Mouse (Mus musculus) liver, embryonic 13.5 days (tissue): ENCODE measurements at regions not wholly inside any gene's neighbourhood (a gene's known extent, or its start where the extent isn't known, plus 50 kb on each side); places are given as distances from the start of the nearest gene placed in this dataset.

ENCODE experiments used
- ATAC-seq: fragments of 200-750 bp; cut with Nextera tagmentation; 2 replicates; pipeline ENCODE4 v1.8.0; 2017; ENCODE audit warnings: low read depth, mild to moderate bottlenecking, moderate number of reproducible peaks, moderate library complexity
- DNase-seq: peaks from one replicate; pipeline ENCODE4 v3.0.0; 2022
- H3K27ac ChIP-seq: fragments of 300-500 bp; sonication (generic); 2 replicates; pipeline ENCODE4 v1.5.1; 2015; ENCODE audit warnings: moderate library complexity, mild to moderate bottlenecking, inconsistent platforms
- H3K27me3 ChIP-seq: fragments of 300-500 bp; sonication (generic); 2 replicates; pipeline ENCODE4 v1.6.1; 2015; ENCODE audit warnings: mild to moderate bottlenecking, inconsistent platforms
- H3K36me3 ChIP-seq: fragments of 300-500 bp; sonication (generic); 2 replicates; pipeline ENCODE4 v1.6.1; 2015; ENCODE audit warnings: mild to moderate bottlenecking, inconsistent platforms
- H3K4me1 ChIP-seq: fragments of 300-500 bp; sonication (generic); replicated peaks from 2 replicates; pipeline ENCODE4 v1.6.1; 2015; ENCODE audit warnings: inconsistent platforms
- H3K4me2 ChIP-seq: fragments of 300-500 bp; sonication (generic); 2 replicates; pipeline ENCODE4 v1.6.1; 2015; ENCODE audit warnings: inconsistent platforms, mild to moderate bottlenecking, moderate library complexity
- H3K4me3 ChIP-seq: fragments of 300-500 bp; sonication (generic); replicated peaks from 2 replicates; pipeline ENCODE4 v1.5.1; 2015; ENCODE audit warnings: mild to moderate bottlenecking, inconsistent platforms
- H3K9ac ChIP-seq: fragments of 300-500 bp; sonication (generic); 2 replicates; pipeline ENCODE4 v1.6.1; 2015; ENCODE audit warnings: mild to moderate bottlenecking, inconsistent platforms
- H3K9me3 ChIP-seq: fragments of 300-500 bp; sonication (generic); replicated peaks from 2 replicates; pipeline ENCODE4 v1.6.1; 2016; ENCODE audit warnings: inconsistent platforms
- whole genome bisulfite sequencing: fragments of 180-500 bp; shearing (Covaris S2); methylation state at CpG from one replicate; pipeline ENCODE4 v1.1.7; 2015; ENCODE audit not compliant: insufficient replicate concordance; 5-methylcytosine and 5-hydroxymethylcytosine counted together

DNA sequence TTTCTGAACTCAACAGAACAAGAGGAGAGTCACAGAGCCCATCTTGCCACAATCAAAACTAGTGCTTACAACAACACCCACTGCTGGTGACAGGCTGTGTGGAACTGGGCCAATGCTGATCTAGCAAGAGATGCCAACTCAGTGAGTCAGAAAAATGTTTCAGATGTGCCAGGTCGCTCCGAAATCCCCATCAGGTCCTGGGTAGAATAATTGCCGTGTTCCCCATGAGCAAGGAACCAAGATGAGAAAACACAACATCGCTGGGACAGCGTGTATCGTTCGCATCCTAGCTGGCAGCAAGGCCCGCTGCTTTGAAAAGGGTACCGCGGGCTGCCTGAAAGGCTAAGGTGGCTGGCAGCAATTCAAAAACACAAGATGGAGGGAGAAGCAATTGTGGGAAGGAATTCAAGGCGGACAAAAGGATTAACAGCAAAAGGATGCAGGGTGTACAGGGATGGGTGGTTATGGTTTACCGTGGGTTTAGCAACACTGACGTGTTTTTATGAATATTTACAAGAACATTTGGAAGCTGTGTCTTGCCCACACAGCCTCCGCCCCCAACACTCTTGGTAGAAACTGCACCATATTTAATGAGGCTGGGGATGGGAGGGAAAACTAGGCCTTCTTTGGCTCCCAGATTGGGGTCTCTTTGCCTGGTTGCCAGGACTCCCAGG is 229.7 kb upstream of the G2e3 start:
- 75% methylated on average over 14 of the region's 14 CpGs for WGBS
- no peak overlapping the region for H3K27ac ChIP-seq
- no peaks in the 10 kb centered on the region for H3K27me3 ChIP-seq
- H3K36me3 ChIP-seq, result no peaks in the 10 kb centered on the region
- H3K4me3 ChIP-seq, result no peak overlapping the region
- no peak overlapping the region for H3K4me2 ChIP-seq
- DNase-seq, result no peak
- no peaks in the 10 kb centered on the region for H3K9me3 ChIP-seq
- ATAC-seq, result no peak
- H3K4me1 ChIP-seq, result no peaks in the 10 kb centered on the region
- no peak overlapping the region for H3K9ac ChIP-seq

DNA sequence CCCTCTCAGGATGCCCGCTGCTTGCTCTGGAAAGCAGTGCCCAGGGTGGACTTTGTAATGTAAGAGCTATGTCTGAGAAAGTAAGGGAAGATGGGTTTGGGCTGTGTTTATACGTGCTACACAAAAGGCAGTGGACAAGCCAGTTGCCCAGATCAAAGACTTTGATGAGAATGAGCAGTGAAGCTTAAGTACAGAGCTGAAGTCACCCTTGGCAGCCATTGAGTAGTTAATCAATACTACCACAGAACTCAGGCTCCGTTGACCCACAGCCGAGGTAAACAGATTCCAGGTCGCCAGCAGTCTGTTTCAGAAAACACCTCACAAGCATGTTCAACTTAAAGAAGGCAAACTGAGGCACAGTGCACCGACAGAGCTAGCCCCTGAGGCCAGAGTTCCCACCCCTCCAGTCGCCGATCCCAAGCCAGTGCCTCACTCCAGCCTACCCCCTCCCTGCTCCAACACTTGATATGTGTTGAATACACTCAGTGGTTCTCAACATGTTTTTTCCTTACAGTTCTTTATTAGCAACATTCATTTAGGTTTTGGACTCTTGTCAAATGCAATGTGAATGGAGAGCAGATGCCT is 230.3 kb upstream of the G2e3 start:
- no peaks in the 10 kb centered on the region for H3K9me3 ChIP-seq
- no peaks in the 10 kb centered on the region for H3K4me1 ChIP-seq
- no peak overlapping the region for H3K27ac ChIP-seq
- H3K36me3 ChIP-seq, result no peaks in the 10 kb centered on the region
- DNase-seq (no peak), ATAC-seq (no peak)
- 58% methylated on average over 8 of the region's 8 CpGs for WGBS
- no peak overlapping the region for H3K4me3 ChIP-seq
- no peak overlapping the region for H3K4me2 ChIP-seq
- no peaks in the 10 kb centered on the region for H3K27me3 ChIP-seq
- no peak overlapping the region for H3K9ac ChIP-seq

DNA sequence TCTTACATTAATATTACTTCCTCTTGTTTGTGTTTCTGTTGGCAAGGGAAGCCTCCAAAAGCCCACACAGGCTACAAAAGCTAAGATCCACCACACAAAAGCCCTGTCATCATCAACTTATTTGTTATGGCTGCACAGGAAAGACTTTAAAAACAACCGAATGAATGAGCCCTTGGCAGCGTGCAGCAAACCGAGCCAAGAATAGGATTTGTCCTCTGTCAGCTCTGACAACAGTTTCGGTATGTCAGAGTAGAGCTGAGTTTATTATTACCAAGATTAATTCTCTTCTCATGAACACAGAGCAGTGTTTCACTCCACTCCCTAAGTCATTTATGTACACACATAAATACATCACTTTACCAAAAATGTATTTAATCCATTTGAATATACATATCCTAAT is 236.1 kb upstream of the G2e3 start:
- H3K27me3 ChIP-seq, result no peaks in the 10 kb centered on the region
- 58% methylated on average over 4 of the region's 4 CpGs for WGBS
- H3K4me2 ChIP-seq, result no peak overlapping the region
- ATAC-seq (no peak), DNase-seq (no peak)
- H3K9ac ChIP-seq, result no peak overlapping the region
- H3K36me3 ChIP-seq, result no peaks in the 10 kb centered on the region
- no peak overlapping the region for H3K27ac ChIP-seq
- H3K9me3 ChIP-seq, result no peaks in the 10 kb centered on the region
- H3K4me3 ChIP-seq, result no peak overlapping the region
- H3K4me1 ChIP-seq, result no peaks in the 10 kb centered on the region

DNA sequence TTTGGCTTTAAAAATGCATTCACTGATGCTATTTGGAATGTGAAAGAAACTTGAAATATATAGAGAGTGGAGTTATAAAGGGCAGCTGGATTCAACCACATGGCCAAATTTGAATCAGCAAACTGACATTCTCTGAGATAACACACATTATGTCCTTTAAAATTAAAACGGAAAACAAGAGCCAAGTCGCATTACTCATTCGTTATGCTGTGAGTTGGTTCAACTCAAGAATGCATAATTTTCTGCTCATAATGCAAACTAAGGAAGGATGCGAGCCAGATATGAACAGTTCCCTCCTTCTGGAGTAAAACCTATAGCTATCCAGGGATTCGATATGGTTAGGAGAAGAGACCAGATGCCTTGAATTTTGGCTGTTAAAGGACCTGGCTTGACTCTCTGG is 239.8 kb upstream of the G2e3 start:
- Histone ChIP-seq H3K4me3 (no peak overlapping the region), H3K9ac (no peak overlapping the region), H3K27me3 (no peaks in the 10 kb centered on the region), H3K4me2 (no peak overlapping the region), H3K27ac (no peak overlapping the region), H3K4me1 (no peaks in the 10 kb centered on the region), H3K36me3 (no peaks in the 10 kb centered on the region), H3K9me3 (no peaks in the 10 kb centered on the region)
- 66% methylated on average over 5 of the region's 5 CpGs for WGBS
- no peak for ATAC-seq
- no peak for DNase-seq

DNA sequence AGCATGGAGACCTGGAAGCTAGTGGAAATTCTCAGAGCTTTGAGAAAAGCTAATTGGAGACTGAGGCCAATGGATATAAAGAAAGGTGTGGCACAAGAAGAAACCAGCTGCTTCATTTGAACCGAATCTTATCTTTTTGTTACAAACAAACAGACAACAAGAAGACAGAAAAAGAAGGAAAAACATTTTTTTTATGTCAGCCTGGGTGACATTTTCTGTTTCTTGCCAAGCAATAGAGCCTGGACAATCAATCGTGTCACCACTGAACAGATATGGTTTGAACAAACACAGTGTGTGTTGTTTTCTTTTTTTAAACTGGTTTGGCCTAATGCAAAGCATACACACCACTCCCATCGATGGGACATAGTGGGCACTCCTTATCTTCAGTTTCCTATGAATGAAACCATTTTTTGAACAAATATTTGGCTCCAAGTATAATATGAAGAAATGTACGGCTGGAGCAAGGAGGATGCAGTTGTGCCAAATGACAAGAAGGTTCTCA is 244.3 kb upstream of the G2e3 start:
- no peak overlapping the region for H3K4me2 ChIP-seq
- no peaks in the 10 kb centered on the region for H3K4me1 ChIP-seq
- H3K9me3 ChIP-seq, result no peaks in the 10 kb centered on the region
- no peaks in the 10 kb centered on the region for H3K27me3 ChIP-seq
- H3K36me3 ChIP-seq, result no peaks in the 10 kb centered on the region
- WGBS, result 55% methylated on average over 4 of the region's 4 CpGs
- no peak overlapping the region for H3K9ac ChIP-seq
- DNase-seq, result no peak
- no peak for ATAC-seq
- no peak overlapping the region for H3K4me3 ChIP-seq
- no peak overlapping the region for H3K27ac ChIP-seq

DNA sequence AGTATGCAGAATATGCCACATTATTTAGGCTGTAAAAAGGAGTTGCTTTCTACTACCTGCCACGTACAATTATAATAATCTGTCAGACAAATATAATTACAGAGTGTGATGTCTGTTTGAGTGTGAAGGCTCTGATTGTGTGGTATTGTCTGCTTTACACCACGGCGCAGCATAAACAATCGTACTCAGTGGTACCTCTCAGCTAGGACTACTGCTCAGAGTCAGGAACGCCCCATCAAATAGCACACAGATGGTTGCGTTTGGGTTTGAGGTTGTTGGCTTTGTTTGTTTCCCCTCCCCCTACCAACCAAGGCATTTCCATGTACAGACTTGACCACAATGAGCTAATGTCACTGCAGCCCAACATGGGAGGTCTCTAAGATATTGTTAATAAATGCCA is 246.2 kb upstream of the G2e3 start:
- no peaks in the 10 kb centered on the region for H3K4me1 ChIP-seq
- no peak overlapping the region for H3K27ac ChIP-seq
- ATAC-seq (no peak), DNase-seq (no peak)
- H3K36me3 ChIP-seq, result no peaks in the 10 kb centered on the region
- H3K27me3 ChIP-seq, result no peaks in the 10 kb centered on the region
- no peak overlapping the region for H3K9ac ChIP-seq
- H3K4me2 ChIP-seq, result no peak overlapping the region
- WGBS, result 58% methylated on average over 6 of the region's 6 CpGs
- no peak overlapping the region for H3K4me3 ChIP-seq
- H3K9me3 ChIP-seq, result no peaks in the 10 kb centered on the region

DNA sequence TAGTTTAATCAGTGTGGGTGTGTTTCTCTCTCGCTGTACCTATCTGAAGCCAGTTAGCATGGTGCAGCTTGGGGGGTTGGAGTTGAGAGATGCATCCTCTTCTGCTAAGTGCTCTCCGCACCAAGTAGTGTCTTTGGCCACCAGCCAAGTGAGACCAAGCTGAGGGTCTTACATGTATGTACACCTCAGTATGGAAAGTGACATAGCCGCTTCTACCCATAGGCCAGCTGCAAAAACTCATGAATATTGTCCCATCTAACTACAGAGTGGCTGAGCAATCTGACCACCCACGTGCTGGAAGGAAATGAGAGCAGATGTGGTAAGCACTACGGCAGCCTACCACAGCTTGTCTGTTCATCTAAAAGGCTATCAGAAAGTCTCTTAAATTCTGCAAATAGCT is 247.0 kb upstream of the G2e3 start:
- H3K4me1 ChIP-seq, result no peaks in the 10 kb centered on the region
- no peak overlapping the region for H3K4me3 ChIP-seq
- H3K9ac ChIP-seq, result no peak overlapping the region
- ATAC-seq (no peak), DNase-seq (no peak)
- H3K4me2 ChIP-seq, result no peak overlapping the region
- H3K9me3 ChIP-seq, result no peaks in the 10 kb centered on the region
- no peak overlapping the region for H3K27ac ChIP-seq
- no peaks in the 10 kb centered on the region for H3K36me3 ChIP-seq
- no peaks in the 10 kb centered on the region for H3K27me3 ChIP-seq
- WGBS, result 63% methylated on average over 5 of the region's 5 CpGs

DNA sequence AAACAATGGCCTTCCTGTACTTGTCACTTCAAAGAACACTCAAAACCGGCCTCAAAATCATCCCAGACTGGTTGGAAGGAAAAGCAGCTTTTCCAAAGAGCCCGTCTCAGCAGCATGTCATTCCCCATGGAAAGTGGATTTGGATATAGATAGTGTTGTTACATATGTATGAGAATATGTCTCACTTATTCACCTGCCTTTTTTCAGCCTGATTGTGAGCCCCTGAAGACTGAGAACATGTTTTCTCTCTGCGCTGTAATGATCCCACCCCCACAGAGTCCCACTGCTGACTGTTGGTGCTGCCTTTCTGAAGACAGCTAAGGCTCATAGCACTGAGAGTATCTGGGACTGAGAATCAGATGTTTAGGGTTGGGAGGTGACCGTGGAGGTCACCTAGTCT is 251.9 kb upstream of the G2e3 start:
- WGBS, result 54% methylated on average over 4 of the region's 4 CpGs
- H3K36me3 ChIP-seq, result no peaks in the 10 kb centered on the region

DNA sequence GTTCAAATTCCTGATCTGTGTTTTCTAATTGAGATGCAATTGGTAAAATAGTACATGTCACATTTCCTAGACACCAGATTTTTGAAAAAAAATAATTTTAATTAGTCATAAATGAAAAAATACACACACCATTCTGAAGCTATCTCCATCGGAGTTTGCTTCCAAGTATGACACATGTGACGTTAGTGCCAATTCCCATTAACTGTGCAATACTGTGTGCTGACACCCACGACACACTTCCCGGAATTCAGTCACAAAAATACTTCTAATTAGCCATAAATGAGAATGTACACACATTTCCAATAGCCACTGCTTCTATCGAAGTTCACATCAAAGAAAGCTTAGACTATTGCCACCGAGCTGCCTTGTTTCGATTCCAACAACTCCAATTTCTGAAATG is 258.5 kb upstream of the G2e3 start:
- Histone ChIP-seq H3K9ac (no peak overlapping the region), H3K9me3 (no peaks in the 10 kb centered on the region), H3K27me3 (no peaks in the 10 kb centered on the region), H3K4me1 (no peaks in the 10 kb centered on the region), H3K4me3 (no peak overlapping the region), H3K36me3 (no peaks in the 10 kb centered on the region), H3K27ac (no peak overlapping the region), H3K4me2 (no peak overlapping the region)
- WGBS, result 69% methylated on average over 7 of the region's 7 CpGs
- no peak for DNase-seq
- no peak for ATAC-seq

More for the DNA sequence above, 251.9 kb upstream of the G2e3 start:
- Histone ChIP-seq H3K9me3 (no peaks in the 10 kb centered on the region), H3K4me3 (no peak overlapping the region), H3K9ac (no peak overlapping the region), H3K4me1 (no peaks in the 10 kb centered on the region), H3K4me2 (no peak overlapping the region), H3K27me3 (no peaks in the 10 kb centered on the region), H3K27ac (no peak overlapping the region)
- DNase-seq (no peak), ATAC-seq (no peak)

DNA sequence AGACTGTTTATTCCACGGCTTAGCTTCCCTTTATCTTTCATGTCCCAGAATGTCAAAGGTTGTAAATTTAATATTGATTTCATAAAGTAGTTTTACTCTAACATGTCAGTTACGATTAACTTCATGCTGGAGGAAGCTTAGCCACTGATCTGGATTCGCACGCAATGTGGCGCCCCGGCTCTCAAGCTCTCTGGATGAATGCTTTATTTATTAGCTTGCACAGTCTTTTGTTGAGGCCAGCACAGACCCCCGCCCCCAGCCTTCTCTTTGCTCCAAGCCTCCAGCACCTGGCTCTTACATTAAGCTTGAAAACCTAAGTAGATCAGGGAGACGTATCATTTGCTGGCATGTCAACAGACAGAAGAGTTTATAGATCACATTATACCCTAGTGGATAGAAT is 266.1 kb upstream of the G2e3 start:
- ATAC-seq (no peak), DNase-seq (no peak)
- H3K9me3 ChIP-seq, result no peaks in the 10 kb centered on the region
- no peak overlapping the region for H3K9ac ChIP-seq
- no peaks in the 10 kb centered on the region for H3K27me3 ChIP-seq
- WGBS, result 71% methylated on average over 8 of the region's 8 CpGs
- no peak overlapping the region for H3K4me2 ChIP-seq
- no peak overlapping the region for H3K27ac ChIP-seq
- no peak overlapping the region for H3K4me3 ChIP-seq
- no peaks in the 10 kb centered on the region for H3K4me1 ChIP-seq
- no peaks in the 10 kb centered on the region for H3K36me3 ChIP-seq

DNA sequence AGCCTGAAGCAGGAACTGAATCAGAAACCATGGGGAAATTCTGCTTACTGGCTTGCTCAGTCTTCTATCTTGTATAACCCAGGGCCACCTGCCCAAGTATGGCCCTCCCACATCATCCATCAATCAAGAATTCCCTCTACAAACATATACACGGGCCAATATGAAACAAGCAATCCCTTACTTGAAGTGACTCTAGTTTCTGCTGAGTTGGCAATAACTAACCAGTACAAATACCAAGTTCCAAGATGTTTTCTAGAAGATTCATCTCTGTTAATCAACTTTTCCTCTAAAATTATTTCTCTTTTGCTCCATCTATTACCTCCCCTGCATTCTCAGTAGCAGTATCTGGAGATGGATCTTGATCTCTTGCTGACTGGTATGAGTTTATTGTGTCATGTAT is 274.4 kb upstream of the G2e3 start:
- H3K4me3 ChIP-seq, result no peak overlapping the region
- no peak overlapping the region for H3K4me2 ChIP-seq
- H3K36me3 ChIP-seq, result no peaks in the 10 kb centered on the region
- WGBS, result 44% methylated on average over 1 of the region's 1 CpGs
- no peak overlapping the region for H3K9ac ChIP-seq
- no peaks in the 10 kb centered on the region for H3K4me1 ChIP-seq
- no peak for DNase-seq
- no peaks in the 10 kb centered on the region for H3K27me3 ChIP-seq
- ATAC-seq, result no peak
- H3K27ac ChIP-seq, result no peak overlapping the region
- no peaks in the 10 kb centered on the region for H3K9me3 ChIP-seq

DNA sequence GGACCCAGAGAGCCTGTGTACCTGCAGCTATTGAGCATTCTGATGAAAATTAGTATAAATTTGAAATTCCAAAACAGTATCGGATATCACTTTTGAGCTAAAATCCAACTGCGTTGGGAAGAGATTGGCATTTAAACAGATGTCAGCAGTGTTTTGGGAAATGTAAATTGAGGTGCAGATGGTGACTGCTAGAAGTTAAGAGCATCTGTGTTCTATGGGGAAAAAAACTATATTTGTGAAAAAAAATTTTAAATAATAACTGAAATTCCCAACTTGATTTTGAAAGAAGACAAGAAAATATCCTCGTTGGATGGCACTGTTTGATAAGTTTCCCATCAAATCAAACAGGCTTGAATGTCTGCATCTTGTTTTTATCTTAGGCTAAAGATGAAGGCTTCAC is 286.9 kb upstream of the G2e3 start:
- Histone ChIP-seq H3K9ac (no peak overlapping the region), H3K27me3 (no peaks in the 10 kb centered on the region), H3K4me2 (no peak overlapping the region), H3K36me3 (no peaks in the 10 kb centered on the region), H3K9me3 (no peaks in the 10 kb centered on the region), H3K27ac (no peak overlapping the region), H3K4me3 (no peak overlapping the region), H3K4me1 (no peaks in the 10 kb centered on the region)
- no peak for ATAC-seq
- WGBS, result 65% methylated on average over 3 of the region's 3 CpGs
- DNase-seq, result no peak
